Mouse (Mus musculus) intestine, postnatal 0 days (tissue): ENCODE results near the gene Klhdc3. TPM values are rescaled to one million over a fixed set of nuclear protein-coding genes. Genes with fewer than 3 reads are reported as not detected.

Experiments
- ATAC-seq: fragments of 200-750 bp; cut with Nextera tagmentation; 2 replicates; pipeline ENCODE4 v1.8.0; 2017; ENCODE audit warnings: mild to moderate bottlenecking, moderate TSS enrichment, moderate library complexity
- H3K27ac ChIP-seq: fragments of 300-500 bp; sonication (generic); 2 replicates; pipeline ENCODE4 v1.5.1; 2014; ENCODE audit warnings: mild to moderate bottlenecking, low read depth, low read length, moderate library complexity
- H3K27me3 ChIP-seq: fragments of 300-500 bp; sonication (generic); replicated peaks from 2 replicates; pipeline ENCODE4 v1.6.1; 2014; ENCODE audit warnings: low read length, mixed read lengths; ENCODE audit not compliant: control insufficient read depth, insufficient read depth
- H3K36me3 ChIP-seq: fragments of 300-500 bp; sonication (generic); 2 replicates; pipeline ENCODE4 v1.6.1; 2014; ENCODE audit warnings: mild to moderate bottlenecking, moderate library complexity; ENCODE audit not compliant: control insufficient read depth, insufficient read depth
- H3K4me1 ChIP-seq: fragments of 300-500 bp; sonication (generic); replicated peaks from 2 replicates; pipeline ENCODE4 v1.6.1; 2014; ENCODE audit warnings: antibody characterized with exemption, low read length, mixed read lengths; ENCODE audit not compliant: control insufficient read depth, insufficient read depth
- H3K4me2 ChIP-seq: fragments of 300-500 bp; sonication (generic); replicated peaks from 2 replicates; pipeline ENCODE4 v1.6.1; 2014; ENCODE audit warnings: low read depth, mild to moderate bottlenecking, moderate library complexity
- H3K4me3 ChIP-seq: fragments of 300-500 bp; sonication (generic); 2 replicates; pipeline ENCODE4 v1.5.1; 2014; ENCODE audit warnings: low read depth, low read length
- H3K9ac ChIP-seq: fragments of 300-500 bp; sonication (generic); 2 replicates; pipeline ENCODE4 v1.6.1; 2014; ENCODE audit warnings: mild to moderate bottlenecking, low read depth, low read length
- H3K9me3 ChIP-seq: fragments of 300-500 bp; sonication (generic); 2 replicates; pipeline ENCODE4 v1.6.1; 2016; ENCODE audit warnings: mixed run types; ENCODE audit not compliant: control insufficient read depth
- CTCF ChIP-seq: sonication (generic); IDR thresholded peaks from 2 replicates; pipeline ENCODE4 v1.5.1; 2016; ENCODE audit warnings: low read depth, mild to moderate bottlenecking, control low read depth, antibody characterized with exemption, moderate library complexity
- WGBS: fragments of 180-500 bp; shearing (Covaris S2); extraction: QIAGEN DNeasy Blood & Tissue Kit; methylation state at CpG from one replicate; pipeline ENCODE4 v1.1.7; 2014; 5-methylcytosine and 5-hydroxymethylcytosine counted together
- polyA plus RNA-seq: library from polyadenylated mRNA; unstranded; fragments of >200 nt; fragmentation: Nextera tagmentation; extraction: Ambion mirVana; gene quantifications from 2 replicates; pipeline ENCODE4 v1.2.1, GENCODE M21; 2015

Klhdc3 gene
- polyA plus RNA-seq, 1 experiment from 2014 or later = 94.2 TPM

DNA sequence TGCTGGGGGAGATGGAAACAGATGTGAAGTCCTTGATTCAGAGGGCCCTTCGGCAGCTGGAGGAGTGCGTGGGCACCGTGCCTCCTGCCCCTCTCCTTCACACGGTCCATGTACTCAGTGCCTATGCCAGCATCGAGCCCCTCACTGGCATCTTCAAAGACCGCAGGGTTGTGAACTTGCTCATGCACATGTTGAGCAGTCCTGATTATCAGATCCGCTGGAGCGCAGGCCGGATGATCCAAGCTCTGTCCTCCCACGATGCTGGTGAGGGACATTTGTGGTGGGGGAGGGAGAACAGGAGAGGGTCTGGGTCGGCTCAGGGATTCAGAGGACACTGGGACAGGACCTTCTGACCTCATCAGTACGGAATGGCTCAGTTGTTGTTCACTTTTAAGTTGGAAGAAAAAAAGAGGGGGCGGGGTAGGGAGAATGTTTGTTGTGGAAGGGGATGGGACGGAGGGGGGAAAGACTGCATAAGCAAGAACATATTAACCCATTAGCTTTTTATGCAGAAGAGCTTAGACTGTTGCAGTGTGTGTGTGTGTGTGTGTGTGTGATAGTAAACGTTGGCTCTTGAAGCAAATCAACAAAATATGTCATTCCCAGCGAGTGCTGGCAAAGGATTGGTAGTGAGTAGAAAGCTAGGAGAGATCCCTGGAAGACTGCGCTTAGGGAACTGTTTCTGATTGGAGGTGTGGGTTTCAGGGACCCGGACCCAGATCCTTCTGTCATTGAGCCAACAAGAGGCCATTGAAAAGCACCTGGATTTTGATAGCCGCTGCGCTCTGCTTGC is 28.8 kb downstream of the Klhdc3 start:
- no peak for ATAC-seq
- Histone ChIP-seq H3K4me1 (peaks cover 3% of the 10 kb centered on the region; the same call in 1 of the 2 replicates), H3K4me3 (peak overlapping the region; percentile 74), H3K27ac (no peak overlapping the region; the same call in 1 of the 2 replicates), H3K9me3 (no peaks in the 10 kb centered on the region), H3K27me3 (no peaks in the 10 kb centered on the region), H3K4me2 (peak overlapping the region; percentile 87), H3K36me3 (peaks cover 46% of the 10 kb centered on the region), H3K9ac (peak overlapping the region; percentile 67; the same call in 1 of the 2 replicates)
- WGBS = 73% methylated on average over 20 of the region's 20 CpGs
- TF ChIP-seq CTCF = no peak

DNA sequence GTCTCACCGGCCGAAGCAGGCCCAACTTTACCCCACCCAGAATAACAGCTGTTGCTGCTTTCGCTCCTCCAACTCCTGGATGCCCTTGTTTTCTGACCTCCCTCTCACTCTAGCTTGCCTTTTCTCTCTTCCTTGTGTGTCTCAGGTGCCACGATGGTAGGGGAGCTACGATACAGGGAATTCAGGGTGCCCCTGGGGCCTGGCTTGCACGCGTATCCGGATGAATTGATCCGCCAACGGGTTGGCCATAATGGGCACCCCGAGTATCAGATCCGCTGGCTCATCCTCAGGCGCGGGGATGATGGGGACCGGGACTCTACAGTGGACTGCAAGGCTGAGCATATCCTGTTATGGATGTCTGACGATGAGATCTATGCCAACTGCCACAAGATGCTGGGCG is 29.4 kb downstream of the Klhdc3 start:
- Histone ChIP-seq H3K36me3 (peaks cover 40% of the 10 kb centered on the region), H3K27me3 (no peaks in the 10 kb centered on the region), H3K9ac (peak overlapping the region; percentile 67), H3K9me3 (no peaks in the 10 kb centered on the region), H3K4me1 (peaks cover 5% of the 10 kb centered on the region; the same call in 1 of the 2 replicates), H3K4me3 (peak overlapping the region; percentile 74), H3K27ac (no peak overlapping the region; the same call in 1 of the 2 replicates), H3K4me2 (peak overlapping the region; percentile 87)
- no peak for ATAC-seq
- no peak for TF ChIP-seq CTCF
- 67% methylated on average over 17 of the region's 17 CpGs for WGBS

- Histone ChIP-seq H3K4me3 (peak within 1 kb of the TSS; percentile 74), H3K27ac (peak within 1 kb of the TSS; percentile 87), H3K36me3 (peaks cover 31% of the 10 kb centered on the region), H3K9me3 (no peaks in the 10 kb centered on the region), H3K4me2 (peak within 1 kb of the TSS; percentile 87), H3K9ac (peak within 1 kb of the TSS; percentile 67), H3K27me3 (no peaks in the 10 kb centered on the region), H3K4me1 (peaks cover 5% of the 10 kb centered on the region; the same call in 1 of the 2 replicates)
- peak; percentile 82 for ATAC-seq
- TF ChIP-seq CTCF = no peak
- WGBS = under 1% methylated on average over 50 of the region's 58 CpGs
Observed at GRCm38 (mm10) chr17:46650232-46651031, 30.3 kb downstream of the Klhdc3 start, which contains the start of gene Cul7. TSS of gene Cul7 (plus strand) at chr17:46650337.

DNA sequence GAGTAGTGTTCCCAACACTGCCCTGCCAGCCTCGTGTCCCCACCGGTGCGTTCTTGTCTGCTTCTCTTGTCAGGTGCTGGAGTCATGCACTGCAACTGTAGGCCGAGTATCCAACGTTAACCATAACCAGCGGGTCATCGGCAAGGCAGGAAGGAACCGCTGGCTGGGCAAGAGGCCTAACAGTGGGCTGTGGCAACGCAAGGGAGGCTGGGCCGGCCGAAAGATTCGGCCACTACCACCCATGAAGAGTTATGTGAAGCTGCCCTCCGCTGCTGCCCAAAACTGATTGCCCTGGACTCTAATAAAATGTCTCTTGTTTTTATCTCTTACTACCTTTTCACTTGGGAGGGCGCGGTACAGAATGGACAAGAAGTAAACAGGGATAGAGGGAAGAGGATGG is 30.9 kb downstream of the Klhdc3 start:
- Histone ChIP-seq H3K27me3 (no peaks in the 10 kb centered on the region), H3K27ac (peak overlapping the region; percentile 87), H3K4me2 (peak overlapping the region; percentile 87), H3K9ac (peak overlapping the region; percentile 67), H3K36me3 (peaks cover 29% of the 10 kb centered on the region), H3K4me3 (peak overlapping the region; percentile 74), H3K4me1 (peaks cover 5% of the 10 kb centered on the region; the same call in 1 of the 2 replicates), H3K9me3 (no peaks in the 10 kb centered on the region)
- no peak for ATAC-seq
- WGBS = 32% methylated on average over 15 of the region's 15 CpGs
- no peak for TF ChIP-seq CTCF

GRCm38 (mm10) chr17:46648436-46648835 is 32.3 kb downstream of the Klhdc3 start:
- no peak overlapping the region for H3K4me3 ChIP-seq
- H3K9ac ChIP-seq = no peak overlapping the region
- no peak overlapping the region for H3K27ac ChIP-seq
- no peak for ATAC-seq
- TF ChIP-seq CTCF = no peak
- no peaks in the 10 kb centered on the region for H3K9me3 ChIP-seq
- no peaks in the 10 kb centered on the region for H3K27me3 ChIP-seq
- H3K4me1 ChIP-seq = peaks cover 5% of the 10 kb centered on the region; the same call in 1 of the 2 replicates
- H3K36me3 ChIP-seq = peaks cover 22% of the 10 kb centered on the region
- 91% methylated on average over 9 of the region's 9 CpGs for WGBS
- no peak overlapping the region for H3K4me2 ChIP-seq

DNA sequence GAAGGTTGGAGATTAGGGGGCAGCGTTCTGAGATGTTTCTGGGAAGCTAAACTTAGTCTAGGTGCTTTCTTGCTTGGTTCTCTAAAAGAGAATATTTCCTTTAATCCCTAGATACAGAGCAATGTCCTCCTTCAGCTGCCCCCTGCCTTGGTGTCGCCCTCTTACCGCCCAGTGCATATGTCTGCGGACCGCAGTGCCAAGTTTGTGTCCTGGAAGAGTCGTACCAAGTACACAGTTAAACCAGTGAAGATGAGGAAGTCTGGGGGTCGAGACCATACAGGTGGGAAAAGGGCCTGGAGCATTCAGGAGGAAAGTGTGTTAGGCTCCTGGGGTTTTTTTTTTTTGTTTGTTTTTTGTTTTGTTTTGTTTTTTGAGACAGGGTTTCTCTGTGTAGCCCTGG is 33.4 kb downstream of the Klhdc3 start:
- TF ChIP-seq CTCF = no peak
- no peaks in the 10 kb centered on the region for H3K9me3 ChIP-seq
- WGBS = 89% methylated on average over 7 of the region's 7 CpGs
- no peak overlapping the region; the same call in 1 of the 2 replicates for H3K9ac ChIP-seq
- peak overlapping the region; percentile 92 for H3K4me2 ChIP-seq
- peaks cover 5% of the 10 kb centered on the region; the same call in 1 of the 2 replicates for H3K4me1 ChIP-seq
- no peak overlapping the region for H3K27ac ChIP-seq
- no peak for ATAC-seq
- H3K4me3 ChIP-seq = 0 out of 2 replicates have a peak overlapping the region, but pooled peaks have one; percentile 92
- no peaks in the 10 kb centered on the region for H3K27me3 ChIP-seq
- peaks cover 16% of the 10 kb centered on the region for H3K36me3 ChIP-seq
